Mouse (Mus musculus) heart, embryonic 16.5 days (tissue): ENCODE measurements around the gene Rnf40. TPM values are rescaled to one million over a fixed set of nuclear protein-coding genes. Genes with fewer than 3 reads are reported as not detected.

Source experiments
- ATAC-seq: fragments of 200-750 bp; cut with Nextera tagmentation; replicated peaks from 2 replicates; pipeline ENCODE4 v1.8.0; 2017; ENCODE audit warnings: moderate number of reproducible peaks; ENCODE audit not compliant: insufficient read depth, low FRiP score; ENCODE audit errors: extremely low read depth
- H3K27ac ChIP-seq: fragments of 300-500 bp; sonication (generic); 2 replicates; pipeline ENCODE4 v1.5.1; 2014; ENCODE audit warnings: mild to moderate bottlenecking, low read length, control low read depth, moderate library complexity
- H3K27me3 ChIP-seq: fragments of 300-500 bp; sonication (generic); 2 replicates; pipeline ENCODE4 v1.6.1; 2014; ENCODE audit warnings: low read length, mixed read lengths; ENCODE audit not compliant: control insufficient read depth, insufficient read depth
- H3K36me3 ChIP-seq: fragments of 300-500 bp; sonication (generic); 2 replicates; pipeline ENCODE4 v1.6.1; 2014; ENCODE audit not compliant: control insufficient read depth, insufficient read depth
- H3K4me1 ChIP-seq: fragments of 300-500 bp; sonication (generic); 2 replicates; pipeline ENCODE4 v1.6.1; 2014; ENCODE audit warnings: low read length, mixed read lengths; ENCODE audit not compliant: control insufficient read depth, insufficient read depth
- H3K4me2 ChIP-seq: fragments of 300-500 bp; sonication (generic); 2 replicates; pipeline ENCODE4 v1.6.1; 2014; ENCODE audit warnings: low read depth, mild to moderate bottlenecking, control low read depth, low read length
- H3K4me3 ChIP-seq: fragments of 300-500 bp; sonication (generic); 2 replicates; pipeline ENCODE4 v1.5.1; 2014; ENCODE audit warnings: mild to moderate bottlenecking, control low read depth, low read length
- H3K9ac ChIP-seq: fragments of 300-500 bp; sonication (generic); 2 replicates; pipeline ENCODE4 v1.6.1; 2014; ENCODE audit warnings: low read length, control low read depth
- H3K9me3 ChIP-seq: fragments of 300-500 bp; sonication (generic); replicated peaks from 2 replicates; pipeline ENCODE4 v1.6.1; 2016; ENCODE audit warnings: low read length; ENCODE audit not compliant: control insufficient read depth
- WGBS: fragments of 180-500 bp; shearing (Covaris S2); extraction: QIAGEN DNeasy Blood & Tissue Kit; methylation state at CpG from one replicate; pipeline ENCODE4 v1.1.7; 2014; 5-methylcytosine and 5-hydroxymethylcytosine counted together
- polyA plus RNA-seq: library from polyadenylated mRNA; unstranded; fragments of >200 nt; fragmentation: Nextera tagmentation; extraction: Ambion mirVana; gene quantifications from 2 replicates; pipeline ENCODE4 v1.2.1, GENCODE M21; 2015

Rnf40 gene
- 31.1 and 33.9 TPM in 2 replicates for polyA plus RNA-seq

DNA sequence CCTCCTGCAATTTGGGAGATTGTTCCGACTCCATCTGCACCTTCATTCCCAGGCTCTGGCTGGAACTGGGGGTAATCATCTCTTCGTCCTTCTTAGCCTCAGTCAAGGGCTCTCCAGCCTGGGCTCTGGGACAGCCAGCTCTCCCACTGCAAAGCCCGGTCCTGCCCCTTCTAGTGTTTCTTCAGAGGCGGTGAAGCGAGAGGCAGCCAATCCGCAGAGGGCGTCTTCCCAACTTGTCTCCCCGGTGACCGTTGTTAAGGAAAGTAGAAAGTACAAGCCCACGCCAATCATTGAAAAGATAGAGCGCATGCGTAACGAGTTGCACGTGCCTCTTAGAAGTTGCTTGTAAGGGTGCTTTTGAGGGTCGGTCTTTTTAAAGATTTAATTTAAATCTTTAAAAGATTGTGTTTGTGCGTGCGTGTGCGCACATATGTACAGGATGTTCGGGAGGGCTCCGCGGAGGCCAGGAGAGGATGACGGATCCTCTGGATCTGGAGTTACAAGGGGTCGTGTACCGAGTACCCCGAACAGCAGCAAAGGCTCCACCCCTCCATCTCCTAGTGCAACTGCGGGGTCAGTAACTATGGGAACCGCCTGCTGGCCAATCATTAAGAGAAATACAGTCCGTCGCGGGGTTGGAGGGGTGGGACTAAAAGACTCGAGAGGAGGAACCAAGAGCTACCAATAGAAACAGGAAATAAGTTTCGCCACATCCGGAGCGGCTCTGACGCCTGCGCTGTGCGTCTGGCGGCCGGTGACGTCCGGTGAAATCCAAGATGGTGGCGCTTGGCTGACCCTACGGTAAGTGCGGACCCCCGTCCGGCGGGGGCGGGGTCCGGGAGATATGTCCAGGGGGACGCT lies at the start of gene Rnf40, which contains the start of gene Ccdc189:
Gene Rnf40, plus strand, starts transcription at position 757 of the 861 bp plus-strand sequence.
Gene Ccdc189, minus strand, starts transcription at position 585 of the 861 bp plus-strand sequence.
- H3K4me1 ChIP-seq: peaks cover 21% of the 10 kb centered on the region
- peak within 1 kb of the TSS; percentile 96 for H3K4me2 ChIP-seq
- under 1% methylated on average over 50 of the region's 50 CpGs for WGBS
- peak within 1 kb of the TSS; percentile 85 for H3K9ac ChIP-seq
- H3K27ac ChIP-seq: peak within 1 kb of the TSS; percentile 82
- peaks cover 34% of the 10 kb centered on the region for H3K36me3 ChIP-seq
- ATAC-seq: peak; percentile 97
- no peaks in the 10 kb centered on the region for H3K27me3 ChIP-seq
- peak within 1 kb of the TSS; percentile 79 for H3K4me3 ChIP-seq
- H3K9me3 ChIP-seq: no peaks in the 10 kb centered on the region

DNA sequence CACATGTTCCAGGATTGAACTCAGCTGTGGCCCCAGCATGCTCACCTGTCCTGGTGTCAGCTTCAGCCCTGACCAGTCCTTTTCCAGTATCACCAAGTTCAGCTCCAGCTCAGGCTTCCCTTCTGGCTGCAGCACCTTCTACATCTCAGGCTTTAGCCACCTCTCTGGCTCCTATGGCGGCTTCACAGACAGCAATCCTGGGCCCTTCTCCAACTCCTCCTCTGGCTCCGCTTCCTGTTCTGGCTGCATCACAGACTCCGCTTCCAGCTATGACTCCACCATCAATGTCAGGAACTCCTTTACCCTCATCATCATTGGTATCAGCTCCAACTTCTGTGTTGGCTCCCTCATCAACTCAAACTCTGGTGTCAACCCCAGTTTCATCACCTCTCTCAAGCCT lies 46.9 kb upstream of the Rnf40 start:
- WGBS: 87% methylated on average over 3 of the region's 3 CpGs
- Histone ChIP-seq H3K36me3 (peaks cover 76% of the 10 kb centered on the region), H3K4me1 (no peaks in the 10 kb centered on the region), H3K27ac (no peak overlapping the region), H3K4me2 (no peak overlapping the region), H3K27me3 (no peaks in the 10 kb centered on the region), H3K4me3 (no peak overlapping the region), H3K9ac (no peak overlapping the region), H3K9me3 (no peaks in the 10 kb centered on the region)
- no peak for ATAC-seq

DNA sequence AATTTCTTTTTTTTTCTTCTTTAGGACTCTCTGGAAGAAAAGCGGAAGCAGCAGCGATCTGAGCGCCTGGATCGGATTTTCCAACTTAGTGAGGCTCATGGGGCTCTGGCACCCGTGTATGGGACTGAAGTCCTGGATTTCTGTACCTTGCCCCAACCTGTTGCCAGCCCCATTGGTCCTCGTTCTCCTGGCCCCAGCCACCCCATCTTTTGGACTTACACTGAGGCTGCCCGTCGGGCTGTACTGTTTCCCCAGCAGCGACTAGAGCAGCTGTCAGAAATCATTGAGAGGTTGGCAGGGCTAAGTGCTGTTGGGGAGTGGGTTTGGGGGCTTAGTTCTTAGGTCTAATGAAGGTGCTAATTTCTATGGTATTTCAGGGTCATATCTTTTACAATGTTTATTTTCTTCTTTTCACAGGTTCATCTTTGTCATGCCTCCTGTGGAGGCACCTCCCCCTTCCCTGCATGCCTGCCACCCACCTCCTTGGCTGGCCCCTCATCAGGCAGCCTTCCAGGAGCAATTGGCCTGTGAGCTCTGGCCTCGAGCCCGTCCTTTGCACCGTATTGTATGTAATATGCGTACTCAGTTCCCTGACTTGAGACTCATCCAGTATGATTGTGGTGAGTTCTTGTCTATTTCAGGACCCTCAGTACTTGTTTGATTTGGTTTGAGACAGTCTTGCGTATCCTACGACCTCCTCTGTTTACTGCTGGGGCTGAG lies 39.3 kb upstream of the Rnf40 start:
- 78% methylated on average over 15 of the region's 15 CpGs for WGBS
- no peak for ATAC-seq
- Histone ChIP-seq H3K9ac (no peak overlapping the region), H3K4me2 (no peak overlapping the region), H3K4me3 (no peak overlapping the region), H3K27me3 (no peaks in the 10 kb centered on the region), H3K4me1 (peaks cover 4% of the 10 kb centered on the region; the same call in 1 of the 2 replicates), H3K27ac (no peak overlapping the region), H3K36me3 (peaks cover 54% of the 10 kb centered on the region), H3K9me3 (no peaks in the 10 kb centered on the region)

DNA sequence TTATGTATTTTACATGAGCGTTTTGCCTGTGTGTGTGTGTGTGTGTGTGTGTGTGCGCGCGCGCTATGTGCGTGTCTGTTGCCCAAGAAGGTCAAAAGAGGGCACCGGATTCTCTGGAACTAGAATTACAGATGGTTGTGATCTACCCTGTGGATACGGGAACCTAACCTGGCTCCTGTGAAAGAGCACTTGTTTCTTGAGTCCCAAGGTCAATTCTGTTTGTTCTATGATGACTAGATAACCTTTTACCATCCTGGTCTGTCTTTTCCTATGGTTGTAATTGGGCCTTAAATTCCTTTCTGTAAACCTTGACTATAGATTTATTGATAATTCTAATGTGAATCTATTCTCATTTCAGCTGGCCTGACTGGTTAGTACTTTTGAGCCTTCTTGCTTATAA lies 37.0 kb upstream of the Rnf40 start:
- Histone ChIP-seq H3K27ac (no peak overlapping the region), H3K27me3 (no peaks in the 10 kb centered on the region), H3K36me3 (peaks cover 63% of the 10 kb centered on the region), H3K4me3 (no peak overlapping the region), H3K4me1 (peaks cover 4% of the 10 kb centered on the region; the same call in 1 of the 2 replicates), H3K9ac (no peak overlapping the region), H3K4me2 (no peak overlapping the region), H3K9me3 (no peaks in the 10 kb centered on the region)
- WGBS: 96% methylated on average over 8 of the region's 8 CpGs
- ATAC-seq: no peak

DNA sequence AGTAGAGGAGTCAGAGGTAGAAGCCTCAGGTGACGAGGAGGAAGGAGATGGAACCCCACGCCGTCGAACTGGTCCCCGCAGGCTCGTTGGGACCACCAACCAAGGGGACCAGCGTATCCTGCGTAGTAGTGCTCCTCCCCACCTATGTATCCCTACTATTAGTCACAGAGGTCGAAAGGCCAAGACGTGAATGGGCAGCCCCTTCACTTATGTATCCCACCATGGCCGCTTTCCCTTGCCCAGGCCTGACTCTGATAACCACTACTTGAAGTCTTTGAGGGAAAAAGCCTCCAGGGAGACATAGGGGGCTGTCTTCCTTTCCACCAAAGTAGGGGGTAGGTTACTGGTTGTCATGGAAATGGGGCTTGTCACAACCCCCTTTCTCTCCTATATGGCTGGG lies 28.0 kb upstream of the Rnf40 start:
- H3K36me3 ChIP-seq: peaks cover 57% of the 10 kb centered on the region
- peaks cover 12% of the 10 kb centered on the region for H3K4me1 ChIP-seq
- H3K4me2 ChIP-seq: no peak overlapping the region
- no peak overlapping the region for H3K9ac ChIP-seq
- no peak overlapping the region for H3K27ac ChIP-seq
- ATAC-seq: no peak
- H3K4me3 ChIP-seq: no peak overlapping the region
- H3K27me3 ChIP-seq: no peaks in the 10 kb centered on the region
- no peaks in the 10 kb centered on the region for H3K9me3 ChIP-seq
- WGBS: 96% methylated on average over 11 of the region's 11 CpGs

DNA sequence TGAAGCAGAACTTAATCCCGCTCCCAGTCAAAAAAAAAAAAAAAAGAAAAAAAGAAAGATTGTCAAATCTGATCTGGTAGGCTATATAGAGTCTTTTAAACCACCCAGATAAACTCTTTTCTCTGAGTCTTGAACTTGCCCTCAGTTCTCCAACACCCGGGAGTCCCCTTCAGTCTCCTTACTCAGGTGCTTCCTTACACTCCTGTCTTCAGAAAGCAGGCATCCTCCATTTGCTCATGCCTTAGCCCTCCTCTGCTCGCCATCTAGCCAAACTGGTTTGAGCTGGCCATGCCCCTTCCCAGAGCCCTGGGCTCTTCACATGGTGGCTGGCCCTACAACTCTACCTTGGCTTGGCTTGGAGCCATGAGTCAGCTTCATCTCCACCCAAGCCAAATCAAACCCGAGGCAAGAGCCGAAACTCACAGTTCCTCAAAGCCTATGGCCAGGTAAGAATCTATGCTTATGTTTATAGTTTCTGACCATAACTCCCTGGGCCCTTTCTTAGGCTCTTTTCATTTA lies 27.2 kb upstream of the Rnf40 start, which contains the start of gene Tmem265:
Gene Tmem265, plus strand, starts transcription at position 51 of the 519 bp plus-strand sequence.
- H3K36me3 ChIP-seq: peaks cover 53% of the 10 kb centered on the region
- 85% methylated on average over 5 of the region's 5 CpGs for WGBS
- H3K27me3 ChIP-seq: no peaks in the 10 kb centered on the region
- H3K4me2 ChIP-seq: no peak within 1 kb of the TSS
- no peak within 1 kb of the TSS for H3K27ac ChIP-seq
- no peak within 1 kb of the TSS for H3K4me3 ChIP-seq
- no peak within 1 kb of the TSS for H3K9ac ChIP-seq
- no peaks in the 10 kb centered on the region for H3K9me3 ChIP-seq
- peaks cover 12% of the 10 kb centered on the region for H3K4me1 ChIP-seq
- ATAC-seq: no peak

DNA sequence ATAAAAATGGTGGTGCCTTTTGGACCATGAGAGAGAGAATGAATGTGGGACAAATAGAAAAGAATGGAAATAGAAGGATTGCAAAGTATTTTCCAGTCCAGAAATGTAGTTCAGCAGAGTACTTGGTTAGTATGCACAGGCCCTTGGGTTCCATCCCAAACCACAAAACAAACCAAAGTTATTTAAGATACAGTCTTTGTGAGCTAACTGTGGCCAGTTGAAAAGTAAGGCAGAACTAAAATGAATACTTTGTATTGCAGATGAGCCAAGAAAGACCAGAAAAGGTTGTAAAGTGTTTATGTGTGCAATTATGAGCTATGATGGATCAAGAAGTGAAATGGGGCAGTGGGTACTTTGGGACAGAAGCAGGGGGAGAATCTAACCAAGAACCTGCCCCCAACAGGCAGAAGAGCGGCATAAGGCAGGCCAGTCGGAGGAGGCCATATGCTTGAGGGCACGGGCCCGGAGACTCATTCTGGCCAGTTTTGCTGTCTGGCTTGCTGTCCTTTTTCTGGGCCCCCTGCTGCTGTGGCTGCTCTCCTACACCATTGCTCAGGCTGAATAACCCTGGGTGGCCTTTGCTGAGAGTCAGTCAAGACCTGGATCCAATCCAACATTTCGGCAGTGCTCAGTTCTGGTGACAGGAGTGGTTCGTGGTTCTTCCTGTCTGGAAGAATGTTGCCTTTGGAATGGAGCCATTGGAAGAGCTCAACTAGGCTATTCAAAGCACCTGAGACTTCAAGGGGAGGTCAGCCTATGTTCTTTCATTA lies 24.0 kb upstream of the Rnf40 start:
- Histone ChIP-seq H3K4me1 (peaks cover 12% of the 10 kb centered on the region), H3K27ac (peak overlapping the region; percentile 62), H3K9me3 (no peaks in the 10 kb centered on the region), H3K4me2 (no peak overlapping the region), H3K9ac (no peak overlapping the region), H3K36me3 (peaks cover 29% of the 10 kb centered on the region), H3K27me3 (no peaks in the 10 kb centered on the region), H3K4me3 (no peak overlapping the region)
- peak; percentile 86 for ATAC-seq
- WGBS: 41% methylated on average over 6 of the region's 6 CpGs

DNA sequence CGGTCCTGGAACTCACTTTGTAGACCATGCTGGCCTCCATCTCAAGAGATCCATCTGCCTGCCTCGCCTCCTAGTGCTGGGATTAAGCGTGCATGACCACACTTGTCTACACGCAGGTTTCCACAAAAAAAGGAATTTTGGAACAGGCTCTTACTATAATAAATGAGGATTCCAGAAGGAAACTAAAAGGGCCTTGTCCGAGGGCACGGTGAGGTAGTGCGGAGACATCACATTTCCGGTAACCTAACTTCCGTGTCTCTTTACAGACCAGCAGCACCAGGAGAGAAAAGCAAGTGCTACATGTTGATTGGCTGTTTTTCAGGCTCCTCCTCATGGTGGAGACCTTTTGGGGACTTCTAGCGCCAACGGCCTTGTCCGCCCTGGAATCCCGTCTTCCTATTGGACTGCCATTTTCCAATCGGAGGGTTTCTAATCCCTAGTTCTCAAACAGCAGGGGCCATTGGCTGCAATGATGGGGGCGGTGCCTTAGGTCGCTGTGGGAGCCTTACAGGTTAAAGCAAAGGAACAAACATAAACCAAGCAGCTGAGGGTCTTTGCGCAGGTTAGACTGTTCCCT lies 15.6 kb upstream of the Rnf40 start, which contains the start of gene Phkg2:
Gene Phkg2, plus strand, starts transcription at position 446 of the 577 bp plus-strand sequence.
- no peaks in the 10 kb centered on the region for H3K9me3 ChIP-seq
- ATAC-seq: peak; percentile 97
- peak within 1 kb of the TSS; percentile 77 for H3K27ac ChIP-seq
- peaks cover 8% of the 10 kb centered on the region for H3K36me3 ChIP-seq
- no peaks in the 10 kb centered on the region for H3K27me3 ChIP-seq
- under 1% methylated on average over 17 of the region's 17 CpGs for WGBS
- peak within 1 kb of the TSS; percentile 86 for H3K9ac ChIP-seq
- H3K4me2 ChIP-seq: peak within 1 kb of the TSS; percentile 98
- peaks cover 18% of the 10 kb centered on the region for H3K4me1 ChIP-seq
- H3K4me3 ChIP-seq: peak within 1 kb of the TSS; percentile 86
